Mouse (Mus musculus) cerebral cortex, adult 2 months (tissue): Measurements from ENCODE around the gene Adcy1.

Experiments
- WGBS: fragments of 180-500 bp; shearing (Covaris S2); methylation state at CpG from one replicate; pipeline ENCODE4 v1.1.7; 2018; 5-methylcytosine and 5-hydroxymethylcytosine counted together

The Adcy1 gene

DNA sequence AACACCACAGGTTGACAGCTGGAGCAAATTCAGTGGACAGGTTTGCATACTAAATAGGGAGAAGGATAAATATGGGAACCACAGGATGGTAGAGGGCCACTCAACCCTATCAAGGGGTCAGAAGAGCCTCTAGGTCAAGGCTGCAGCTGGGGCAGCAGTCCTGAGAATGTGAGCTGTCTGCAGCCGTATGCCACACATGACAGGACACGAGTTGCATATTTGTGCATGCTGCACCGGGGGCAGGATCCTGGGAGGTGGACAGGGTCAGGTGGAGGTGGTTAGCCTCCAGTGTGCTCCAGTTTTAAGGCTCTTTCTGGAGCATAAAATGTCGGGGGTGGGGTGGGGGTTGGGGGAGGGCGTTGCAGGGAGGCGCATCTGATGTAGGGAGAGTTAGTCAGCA lies 8.3 kb downstream of the Adcy1 start:
- WGBS, result 59% methylated on average over 6 of the region's 6 CpGs

DNA sequence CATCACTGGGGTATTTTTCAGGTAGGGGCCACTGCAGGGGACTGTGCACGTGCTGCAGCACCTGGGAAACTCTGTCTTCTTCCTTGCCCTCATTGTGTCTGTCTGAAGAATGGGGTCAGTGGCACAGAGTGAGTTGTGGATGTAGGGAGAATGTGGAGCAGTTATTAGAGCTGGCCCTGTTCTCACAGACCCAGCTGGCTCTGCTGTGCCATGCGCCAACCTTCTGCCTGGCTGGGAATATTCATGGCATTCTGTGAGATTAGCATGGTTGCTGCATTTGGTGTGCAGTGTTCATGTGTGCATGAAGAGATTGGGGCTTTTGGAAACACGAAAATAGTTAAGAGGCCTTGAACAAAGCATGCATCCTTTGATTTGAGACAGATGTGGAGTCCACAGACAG lies 10.3 kb downstream of the Adcy1 start:
- 45% methylated on average over 3 of the region's 3 CpGs for WGBS

DNA sequence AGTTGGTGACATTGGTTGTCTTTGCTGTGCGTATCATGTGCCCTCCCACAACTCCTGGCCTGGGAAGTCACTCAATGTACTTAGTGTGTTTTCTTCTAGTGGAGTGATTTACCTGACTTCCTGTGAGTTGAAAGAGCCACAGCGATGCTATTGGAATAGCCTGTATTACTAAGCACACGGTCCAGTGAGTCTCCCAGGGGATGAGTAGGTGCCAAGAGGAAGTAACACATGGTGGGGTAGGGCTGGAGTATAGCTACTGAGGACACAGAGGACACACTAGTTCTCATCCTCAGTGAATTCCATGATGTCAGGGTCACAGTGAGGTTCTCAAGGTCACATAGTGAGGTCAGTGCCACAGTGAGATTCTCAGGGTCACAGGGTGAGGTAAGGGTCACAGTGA lies 13.2 kb downstream of the Adcy1 start:
- 57% methylated on average over 3 of the region's 3 CpGs for WGBS

DNA sequence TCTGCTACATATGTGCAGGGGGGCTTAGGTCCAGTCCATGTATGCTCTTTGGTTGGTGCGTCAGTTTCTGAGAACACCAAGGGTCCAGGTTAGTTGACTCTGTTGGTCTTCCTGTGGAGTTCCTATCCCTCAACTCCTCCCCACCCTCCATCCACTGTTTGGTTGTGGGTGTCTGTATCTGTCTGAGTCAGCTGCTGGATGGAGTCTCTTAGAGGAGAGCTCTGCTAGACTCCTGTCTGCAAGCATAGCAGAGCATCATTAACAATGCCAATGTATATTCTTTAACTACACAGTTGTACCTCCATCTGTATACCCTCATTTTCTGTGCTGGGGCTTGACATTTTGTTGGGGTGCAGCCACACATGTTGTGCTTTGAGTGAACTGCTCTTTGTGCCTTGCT lies 18.6 kb downstream of the Adcy1 start:
- WGBS, result 88% methylated on average over 1 of the region's 1 CpGs

DNA sequence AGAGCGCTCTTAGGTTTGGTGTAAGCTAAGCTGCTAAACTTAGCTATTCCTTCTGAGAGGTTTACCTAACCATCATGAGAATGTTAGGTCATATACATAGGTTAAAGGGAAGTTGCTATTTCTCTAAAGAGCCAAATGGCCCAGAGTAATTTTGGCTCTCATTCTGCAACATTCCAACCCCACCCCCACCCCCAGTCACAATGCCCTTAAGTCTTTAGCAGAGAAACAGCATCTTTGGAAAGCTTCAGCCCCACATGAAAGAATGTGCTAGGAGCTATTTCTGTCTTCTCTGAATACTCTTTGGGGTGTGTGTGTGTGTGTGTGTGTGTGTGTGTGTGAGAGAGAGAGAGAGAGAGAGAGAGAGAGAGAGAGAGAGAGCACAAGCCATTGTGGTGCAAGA lies 20.6 kb downstream of the Adcy1 start:
- 70% methylated on average over 1 of the region's 1 CpGs for WGBS

DNA sequence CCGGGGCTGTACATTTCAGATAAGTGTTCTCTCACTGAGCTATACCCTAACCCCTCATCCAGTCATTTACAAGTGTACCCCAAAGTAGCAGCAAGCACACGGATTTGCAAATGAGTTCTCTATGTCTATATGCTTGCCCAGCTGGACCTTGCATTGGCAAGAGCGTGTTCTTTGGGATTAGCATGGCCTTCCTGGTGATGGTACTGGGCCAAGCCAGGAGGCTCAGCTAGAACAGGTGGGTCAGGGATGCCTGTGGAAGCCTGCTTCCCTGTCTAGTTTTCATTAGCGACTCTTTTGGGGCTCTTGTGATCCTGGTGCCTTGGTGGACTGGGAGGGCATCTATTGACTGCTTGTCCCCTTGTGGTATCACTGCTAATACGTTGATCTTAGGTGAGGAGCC lies 21.9 kb downstream of the Adcy1 start:
- 81% methylated on average over 5 of the region's 5 CpGs for WGBS

DNA sequence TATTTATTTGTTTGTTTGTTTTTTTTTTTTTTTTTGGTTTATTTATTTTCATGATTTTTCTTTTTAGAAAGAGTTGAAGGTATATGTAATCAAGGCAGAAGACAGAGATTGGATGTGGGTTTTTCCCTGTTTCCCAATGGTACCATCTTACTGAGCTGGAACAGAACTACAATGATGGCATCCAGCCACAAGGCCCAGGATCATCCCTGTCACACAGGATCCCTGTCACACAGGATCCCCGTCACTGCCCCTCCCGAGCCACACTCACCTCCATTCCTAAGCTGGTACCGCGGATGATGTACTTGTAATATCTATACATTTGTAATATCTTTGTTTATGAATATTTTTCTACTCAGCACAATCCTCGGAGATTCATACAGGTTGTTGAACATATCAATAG lies 27.8 kb downstream of the Adcy1 start:
- 93% methylated on average over 5 of the region's 5 CpGs for WGBS

DNA sequence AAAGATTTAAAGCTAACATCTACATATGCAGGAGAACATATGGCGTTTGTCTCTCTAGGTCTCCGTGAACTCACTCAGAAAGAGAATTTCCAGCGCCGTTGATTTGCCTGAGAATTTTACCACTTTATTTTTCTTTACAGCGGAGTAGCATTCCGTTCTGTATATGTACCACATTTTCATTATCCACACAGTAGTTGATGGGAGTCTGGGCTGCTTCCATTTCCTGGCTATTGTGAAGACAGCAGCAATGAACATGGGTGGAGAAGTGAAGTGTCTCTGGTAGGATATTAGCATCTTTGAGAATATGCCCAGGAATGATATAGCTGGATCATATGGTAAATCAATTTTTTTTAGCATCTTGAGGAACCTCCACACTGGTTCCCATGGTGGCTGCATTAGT lies 31.6 kb downstream of the Adcy1 start:
- 48% methylated on average over 6 of the region's 6 CpGs for WGBS

DNA sequence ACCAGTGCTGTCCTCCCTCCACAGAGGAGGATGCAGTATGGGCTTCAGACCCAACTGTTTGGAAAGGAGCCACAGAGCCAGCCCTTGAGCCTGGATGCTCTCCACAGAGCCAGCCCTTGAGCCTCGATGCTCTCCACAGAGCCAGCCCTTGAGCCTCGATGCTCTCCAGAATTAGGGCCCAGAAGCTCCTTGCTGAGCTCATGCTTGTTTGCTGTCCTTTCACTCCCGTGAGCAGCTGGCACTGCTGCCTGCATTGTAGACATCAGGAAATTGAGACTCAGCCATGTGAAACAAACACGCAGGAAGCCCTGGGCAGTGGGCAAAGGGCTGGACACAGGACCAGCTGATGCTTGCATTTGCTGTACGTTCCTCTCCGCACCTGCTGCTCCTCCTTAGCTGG lies 38.4 kb downstream of the Adcy1 start:
- WGBS, result 45% methylated on average over 6 of the region's 6 CpGs

DNA sequence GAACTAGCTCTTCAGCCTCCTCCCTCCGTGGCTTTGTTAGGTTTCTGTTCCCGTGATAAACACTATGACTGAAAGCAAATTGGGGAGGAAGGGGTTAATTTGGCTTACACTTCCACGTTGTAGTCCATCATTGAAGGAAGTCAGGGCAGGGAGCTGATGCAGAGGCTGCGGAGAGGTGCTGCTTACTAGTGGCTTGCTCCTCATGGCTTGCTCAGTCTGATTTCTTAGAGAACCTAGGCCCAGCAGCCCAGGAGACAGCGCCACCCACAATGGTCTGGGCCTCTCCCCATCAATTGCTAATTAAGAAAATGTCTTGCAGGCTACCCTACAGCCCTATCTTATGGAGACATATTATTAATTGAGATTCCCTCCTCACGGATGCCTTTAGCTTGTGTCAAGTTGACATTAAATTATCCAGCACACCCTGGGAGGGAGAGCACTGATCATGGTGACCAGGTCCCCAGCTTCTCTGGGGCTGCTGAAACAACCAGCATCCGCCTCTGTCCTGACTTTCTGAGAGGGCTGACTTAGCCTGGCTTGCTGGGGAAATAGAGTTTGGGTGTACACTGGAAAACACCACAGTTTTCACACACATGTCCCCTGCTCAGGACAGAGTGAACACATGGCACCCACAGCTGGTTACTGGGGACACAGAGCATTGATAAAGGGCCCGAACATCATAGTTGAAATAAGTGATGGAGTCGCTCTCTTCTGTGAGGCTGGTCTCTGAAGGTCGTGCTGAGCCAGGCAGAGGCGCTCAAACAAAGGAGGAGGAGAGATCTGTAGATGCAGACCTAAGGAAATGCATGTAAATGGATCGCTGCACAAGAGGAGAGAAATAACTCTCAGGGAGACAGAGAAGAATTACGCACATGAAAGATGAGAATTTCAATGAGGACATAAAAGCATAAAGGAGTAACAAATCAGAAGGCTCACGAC lies 39.2 kb downstream of the Adcy1 start:
- 64% methylated on average over 14 of the region's 14 CpGs for WGBS

DNA sequence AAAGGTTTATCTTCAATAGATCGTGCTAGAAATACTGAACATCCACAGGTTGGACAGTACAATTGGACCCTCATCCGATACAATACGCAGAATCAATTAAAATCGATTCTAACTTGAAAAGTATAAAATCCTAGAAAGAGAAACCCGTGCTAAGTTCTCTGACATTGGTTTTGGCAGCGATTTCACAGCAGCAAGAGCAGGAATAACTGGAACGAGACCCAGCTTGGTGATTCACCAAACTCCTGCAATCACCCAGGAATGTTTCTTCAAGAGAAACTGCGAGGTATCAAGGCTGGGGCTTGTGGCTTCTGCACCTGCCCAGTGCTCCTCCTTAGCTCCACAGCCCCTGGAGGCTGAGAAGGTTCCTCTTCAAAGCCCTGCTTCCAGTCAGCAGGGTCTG lies 42.0 kb downstream of the Adcy1 start:
- WGBS, result 66% methylated on average over 8 of the region's 8 CpGs

DNA sequence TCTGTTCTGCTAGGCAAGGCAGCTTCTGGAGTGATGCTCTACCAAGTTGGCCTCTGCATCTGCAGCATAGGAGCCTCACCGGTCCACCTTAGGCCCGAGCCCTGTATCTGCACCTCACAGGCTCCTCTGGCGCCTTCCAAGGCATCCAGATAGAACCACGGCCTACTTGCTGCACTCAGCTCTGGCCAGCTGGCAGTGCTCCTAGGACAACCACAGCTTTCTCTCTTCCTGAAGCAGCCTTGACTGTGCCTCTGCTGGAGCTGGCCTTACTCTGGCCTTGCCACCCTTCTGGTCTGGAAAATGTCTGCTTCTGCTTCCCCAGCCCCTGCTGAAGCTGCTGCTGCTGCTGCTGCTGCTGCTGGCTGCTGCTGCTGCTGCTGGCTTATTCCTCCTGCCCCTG lies 45.8 kb downstream of the Adcy1 start:
- WGBS, result 61% methylated on average over 4 of the region's 4 CpGs

DNA sequence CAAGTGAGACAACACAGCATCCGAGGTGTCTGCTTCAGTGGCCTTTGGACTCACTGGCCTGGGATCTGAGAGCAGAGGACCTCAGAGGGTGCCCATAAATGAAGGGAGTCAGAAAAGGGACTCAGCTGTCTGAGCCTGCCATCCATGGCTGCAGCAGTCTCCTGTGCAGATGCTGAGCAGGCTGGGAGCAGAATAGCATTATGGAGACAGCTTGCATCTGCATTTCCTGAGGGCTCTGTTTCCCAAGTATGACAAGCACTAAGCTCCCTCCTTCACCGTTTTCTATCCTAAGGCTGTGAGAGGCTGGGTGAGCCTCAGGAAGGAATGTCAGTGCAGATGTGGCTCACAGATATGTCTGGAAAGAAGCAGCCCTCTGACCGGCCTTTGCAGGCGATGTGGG lies 49.8 kb downstream of the Adcy1 start:
- 56% methylated on average over 4 of the region's 4 CpGs for WGBS

DNA sequence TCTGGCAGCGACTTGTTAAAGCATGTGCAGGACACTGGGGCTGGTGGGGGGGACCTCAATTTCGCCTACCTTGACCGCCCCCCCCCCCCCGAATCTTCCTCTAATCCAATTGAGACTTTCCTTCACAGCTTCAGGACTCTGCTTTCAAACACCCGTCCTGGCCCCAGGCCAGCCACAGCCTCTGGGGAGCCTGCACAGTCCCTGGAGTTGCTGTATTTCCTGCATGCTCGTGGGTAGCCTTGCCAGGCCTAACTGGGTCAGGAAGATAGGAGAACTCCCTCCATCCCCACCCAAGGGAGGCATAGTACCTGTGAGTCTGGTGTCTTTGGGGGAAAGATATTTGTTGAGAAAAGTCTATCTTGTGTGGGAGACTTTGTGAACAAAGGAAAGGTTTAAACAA lies 50.4 kb downstream of the Adcy1 start:
- 28% methylated on average over 6 of the region's 6 CpGs for WGBS

DNA sequence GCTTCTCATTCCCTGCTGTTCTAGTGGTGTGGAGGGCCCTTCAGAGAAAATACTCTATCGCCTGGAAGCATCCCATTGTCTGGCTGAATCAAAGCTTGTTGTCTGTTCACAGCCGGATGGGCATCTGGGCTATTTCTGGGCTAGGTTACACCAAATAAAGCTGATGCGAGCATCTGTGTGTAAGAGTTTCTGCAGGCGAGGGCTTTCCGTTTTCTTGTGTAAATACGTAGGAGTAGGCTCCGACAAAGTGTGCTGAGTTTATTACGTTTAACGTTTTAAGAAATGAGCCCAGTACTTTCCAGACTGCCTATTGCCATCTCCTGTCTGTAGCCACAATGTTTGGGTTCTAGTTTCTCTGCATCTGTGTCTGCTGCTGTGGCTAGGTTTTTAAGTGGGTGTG lies 51.0 kb downstream of the Adcy1 start:
- 31% methylated on average over 9 of the region's 9 CpGs for WGBS

DNA sequence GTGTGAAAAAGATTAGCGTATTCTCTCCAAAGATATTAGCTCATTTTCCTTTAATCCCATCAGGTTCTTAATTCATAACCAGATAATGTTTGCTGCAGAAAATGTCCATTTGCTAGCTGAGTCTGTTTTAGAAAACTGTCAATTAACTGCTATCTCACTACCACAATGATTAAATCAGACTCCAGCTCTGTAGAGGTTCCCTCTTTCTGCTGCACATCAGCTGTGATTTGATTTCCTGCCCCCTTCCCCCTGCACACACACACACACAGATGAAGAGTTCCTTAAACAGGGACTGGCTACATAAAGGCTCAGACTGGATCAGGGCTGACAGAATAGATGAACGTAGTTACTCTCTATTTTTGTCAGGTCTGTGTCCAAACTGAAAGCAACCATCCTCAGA lies 53.4 kb downstream of the Adcy1 start:
- 70% methylated on average over 2 of the region's 2 CpGs for WGBS

DNA sequence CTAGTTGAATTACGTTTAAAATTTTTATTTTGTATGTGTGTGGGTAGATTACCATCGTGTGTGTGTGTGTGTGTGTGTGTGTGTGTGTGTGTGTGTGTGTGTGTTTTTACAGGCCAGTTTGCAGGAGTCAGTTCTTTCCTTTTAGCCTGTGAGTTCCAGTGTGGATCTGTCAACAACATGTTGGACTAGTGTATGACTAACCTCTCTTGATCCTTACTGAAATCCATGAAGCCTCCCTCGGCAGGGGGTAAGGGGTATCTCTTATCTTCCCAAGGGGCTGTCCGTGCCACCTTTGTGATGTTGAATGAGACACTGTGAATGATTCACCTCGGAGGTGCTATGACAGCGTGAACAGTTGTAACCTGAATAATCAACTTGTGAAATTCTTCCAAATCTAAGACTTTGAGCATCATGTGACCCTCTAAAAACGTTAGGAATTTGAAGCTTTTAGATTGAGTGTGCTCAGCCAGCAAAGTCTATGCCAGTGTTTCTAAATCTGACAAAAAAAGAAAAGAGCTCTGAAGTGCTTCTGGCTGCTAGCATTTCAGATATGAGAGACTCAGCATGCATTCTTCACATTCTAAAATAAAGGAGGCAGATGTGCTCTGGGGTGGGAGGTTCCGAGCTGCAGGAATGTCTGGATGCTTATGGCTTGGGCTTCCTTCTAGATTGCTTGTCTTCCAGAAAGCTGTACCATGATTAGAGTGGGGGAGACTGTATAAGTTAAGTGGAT lies 66.2 kb downstream of the Adcy1 start:
- 32% methylated on average over 8 of the region's 8 CpGs for WGBS

DNA sequence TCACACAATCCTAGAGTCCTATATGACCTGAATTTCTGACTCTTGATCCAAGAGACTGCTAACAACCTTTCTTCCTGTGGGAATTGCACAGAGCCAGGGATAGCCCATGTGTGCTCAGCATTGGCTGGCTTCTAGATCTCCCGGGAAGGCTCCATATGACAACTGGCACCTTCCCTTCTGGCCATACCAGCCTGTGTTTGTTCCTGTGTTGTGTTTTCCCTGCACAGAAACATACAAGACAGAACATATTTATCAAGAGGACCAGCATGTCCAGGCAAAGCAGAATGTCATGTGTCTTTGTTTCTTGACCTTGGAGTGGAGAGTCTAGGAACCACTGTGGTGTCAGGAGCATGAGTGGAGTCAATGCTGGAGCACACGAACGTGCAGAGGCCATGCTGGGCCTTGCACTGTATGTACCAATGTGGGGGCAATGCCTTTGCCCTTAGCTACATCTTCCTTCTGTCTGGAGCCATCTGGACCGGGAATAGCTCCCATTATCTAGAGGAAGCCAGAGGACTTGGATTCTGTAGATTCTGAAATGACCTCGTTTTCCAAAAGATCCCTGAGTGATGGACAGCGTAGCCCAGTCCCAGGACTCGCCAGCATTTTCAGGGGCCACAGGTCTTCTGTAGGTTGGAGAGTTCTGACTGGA lies 69.6 kb downstream of the Adcy1 start:
- WGBS, result 85% methylated on average over 7 of the region's 7 CpGs

DNA sequence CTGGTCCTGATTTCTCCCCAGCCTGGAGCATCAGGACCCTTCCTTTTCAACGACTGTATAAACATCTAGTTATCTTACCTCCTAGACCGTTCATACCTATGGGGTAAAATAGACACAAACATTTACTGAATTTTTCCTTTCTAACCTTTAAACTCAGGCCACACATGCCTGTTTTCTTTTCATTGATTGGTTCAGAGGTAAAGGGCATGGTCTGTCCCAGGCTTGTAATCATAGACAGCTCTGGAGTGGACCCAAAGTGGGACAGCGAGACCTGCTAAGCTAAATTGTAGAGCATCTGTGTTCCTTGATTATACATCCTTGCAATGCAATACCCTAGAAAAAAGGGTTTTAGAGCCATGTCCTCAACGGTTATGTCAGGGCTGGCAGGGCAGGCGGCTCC lies 70.4 kb downstream of the Adcy1 start:
- WGBS, result 74% methylated on average over 5 of the region's 5 CpGs

DNA sequence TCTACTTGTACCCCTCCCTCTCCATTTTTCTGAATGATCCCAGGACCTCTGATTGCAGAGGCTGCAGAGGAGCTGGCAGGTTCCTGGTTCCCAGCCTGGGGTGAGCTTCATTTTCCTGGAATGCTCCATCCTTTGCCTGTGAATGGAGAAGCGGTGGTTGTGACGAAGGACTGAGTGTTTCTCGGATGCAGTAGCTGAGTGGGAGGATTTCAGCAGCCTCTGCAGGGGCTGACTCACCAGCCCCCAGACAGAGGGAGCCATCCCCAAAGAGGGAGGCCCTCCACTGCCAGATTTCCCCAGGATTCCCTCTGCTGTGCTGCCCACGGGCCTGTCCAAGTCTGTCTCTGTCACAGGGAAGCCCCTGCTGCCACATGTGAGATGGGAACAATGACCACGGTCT lies 71.0 kb downstream of the Adcy1 start:
- 38% methylated on average over 5 of the region's 5 CpGs for WGBS

DNA sequence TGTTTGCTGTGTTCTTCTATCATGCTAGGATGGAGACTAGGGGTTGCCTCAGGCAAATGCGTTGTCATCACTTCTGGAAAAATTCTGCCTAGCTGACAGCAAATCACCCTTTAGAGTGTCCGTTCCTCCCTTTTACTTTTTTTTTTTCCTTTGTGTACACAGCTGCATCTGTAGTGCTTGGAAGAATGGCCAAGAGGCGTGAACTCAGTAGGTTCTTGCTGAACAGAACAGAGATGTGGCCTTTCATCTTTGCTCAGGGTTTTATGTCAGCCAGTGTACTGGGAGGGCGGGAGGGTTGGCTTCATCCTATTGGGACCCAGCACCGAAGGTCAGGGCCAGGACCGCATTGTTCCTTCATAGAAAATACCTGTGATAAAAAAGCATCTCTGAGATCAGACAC lies 72.0 kb downstream of the Adcy1 start:
- WGBS, result 76% methylated on average over 6 of the region's 6 CpGs

DNA sequence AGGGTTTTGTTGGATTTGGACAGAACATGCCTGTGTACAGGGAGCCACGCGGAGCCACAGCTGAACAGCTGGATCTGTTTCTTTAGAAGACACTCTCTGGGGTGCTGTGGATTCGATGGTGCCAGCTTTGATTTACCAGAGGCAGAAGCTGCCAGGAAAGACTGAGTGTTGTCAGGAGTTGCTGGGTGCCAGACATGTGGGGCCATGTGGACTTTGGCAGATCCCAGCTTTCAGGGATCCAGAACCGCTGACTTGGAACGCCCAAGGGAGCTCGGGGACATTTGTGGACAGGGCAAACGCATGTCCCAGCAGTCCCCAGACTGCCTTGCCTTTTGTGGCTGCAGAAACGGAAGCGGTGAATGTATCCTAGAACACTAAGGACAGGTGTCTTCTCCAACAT lies 72.5 kb downstream of the Adcy1 start:
- 65% methylated on average over 9 of the region's 9 CpGs for WGBS
